Mouse (Mus musculus): ENCODE measurements around the gene Gm10563.

- TF ChIP-seq POLR2A (IDR thresholded peaks at IDR 0.05; ENCODE audit: insufficient read depth, low read depth, low read length) (no peak), CTCF (IDR thresholded peaks at IDR 0.05) (no peak)
Observed at GRCm38 (mm10) chr4:155652283-155653085, 7.3 kb upstream of the Gm10563 start.
